Mouse (Mus musculus) forebrain, embryonic 14.5 days (tissue): ENCODE measurements around the gene Vapb. TPM values are rescaled to one million over a fixed set of nuclear protein-coding genes. Genes with fewer than 3 reads are reported as not detected.

Source experiments
- ATAC-seq: fragments of 200-750 bp; cut with Nextera tagmentation; 2 replicates; pipeline ENCODE4 v1.8.0; 2017; ENCODE audit warnings: mild to moderate bottlenecking, moderate library complexity
- DNase-seq: peaks from one replicate; pipeline ENCODE4 v3.0.0-alpha.2; 2015; ENCODE audit warnings: low spot score
- H3K27ac ChIP-seq: fragments of 300-500 bp; sonication (generic); 2 replicates; pipeline ENCODE4 v1.5.1; 2014; ENCODE audit warnings: low read depth, mild to moderate bottlenecking, control low read depth, low read length, moderate library complexity
- H3K27me3 ChIP-seq: fragments of 300-500 bp; sonication (generic); replicated peaks from 2 replicates; pipeline ENCODE4 v1.6.1; 2014; ENCODE audit warnings: low read length, control low read depth, mixed read lengths; ENCODE audit not compliant: control insufficient read depth, insufficient read depth
- H3K36me3 ChIP-seq: fragments of 300-500 bp; sonication (generic); 2 replicates; pipeline ENCODE4 v1.6.1; 2014; ENCODE audit warnings: low read length, control low read depth; ENCODE audit not compliant: control insufficient read depth, insufficient read depth
- H3K4me1 ChIP-seq: fragments of 300-500 bp; sonication (generic); 2 replicates; pipeline ENCODE4 v1.6.1; 2014; ENCODE audit warnings: antibody characterized with exemption, low read length, control low read depth; ENCODE audit not compliant: control insufficient read depth, insufficient read depth
- H3K4me2 ChIP-seq: fragments of 300-500 bp; sonication (generic); 2 replicates; pipeline ENCODE4 v1.6.1; 2014; ENCODE audit warnings: mild to moderate bottlenecking, control low read depth, low read length
- H3K4me3 ChIP-seq: fragments of 300-500 bp; sonication (generic); 2 replicates; pipeline ENCODE4 v1.5.1; 2014; ENCODE audit warnings: low read depth, low read length, control low read depth
- H3K9ac ChIP-seq: fragments of 300-500 bp; sonication (generic); 2 replicates; pipeline ENCODE4 v1.6.1; 2014; ENCODE audit warnings: mild to moderate bottlenecking, low read length, control low read depth, moderate library complexity
- H3K9me3 ChIP-seq: fragments of 300-500 bp; sonication (generic); replicated peaks from 2 replicates; pipeline ENCODE4 v1.6.1; 2016; ENCODE audit warnings: low read length, control low read depth, mixed read lengths; ENCODE audit not compliant: control insufficient read depth
- WGBS: fragments of 180-500 bp; shearing (Covaris S2); extraction: QIAGEN DNeasy Blood & Tissue Kit; methylation state at CpG from one replicate; pipeline ENCODE4 v1.1.7; 2014; 5-methylcytosine and 5-hydroxymethylcytosine counted together
- polyA plus RNA-seq: library from polyadenylated mRNA; unstranded; fragments of >200 nt; fragmentation: Nextera tagmentation; extraction: Ambion mirVana; gene quantifications from 2 replicates; pipeline ENCODE4 v1.2.1, GENCODE M21; 2014

Gene Vapb
- polyA plus RNA-seq, 1 experiment from 2014 or later = 13.9 TPM

- WGBS = 57% methylated on average over 15 of the region's 15 CpGs
- no peak for ATAC-seq
- Histone ChIP-seq H3K4me3 (no peak overlapping the region), H3K9me3 (no peaks in the 10 kb centered on the region), H3K9ac (no peak overlapping the region), H3K27ac (no peak overlapping the region), H3K4me1 (0 out of 2 replicates have a peak, but pooled peaks cover under 1% of the 10 kb centered on the region), H3K27me3 (no peaks in the 10 kb centered on the region), H3K36me3 (no peaks in the 10 kb centered on the region), H3K4me2 (no peak overlapping the region)
- no peak for DNase-seq
Observed at GRCm38 (mm10) chr2:173724940-173725807, 12.1 kb upstream of the Vapb start.

DNA sequence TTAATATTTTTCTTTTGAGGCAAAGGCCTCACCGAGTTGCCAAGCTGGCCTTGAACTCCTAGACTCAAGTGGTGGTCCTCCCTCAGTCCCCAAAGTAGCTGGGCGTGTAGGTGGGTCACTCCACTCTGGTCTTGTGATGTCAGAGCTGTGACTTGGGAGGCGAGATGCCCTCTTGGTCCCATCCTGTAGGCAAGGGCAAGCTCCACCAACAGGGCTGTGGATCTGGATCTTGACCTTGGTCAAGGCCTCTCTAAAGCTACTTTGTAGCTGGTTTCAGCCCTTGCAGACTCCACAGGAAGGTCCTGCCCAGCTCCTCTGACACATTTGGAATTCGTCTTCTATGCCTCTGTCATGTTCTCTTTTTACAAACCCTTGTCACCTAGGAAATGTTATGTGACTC lies 11.5 kb upstream of the Vapb start:
- ATAC-seq = no peak
- H3K27ac ChIP-seq = no peak overlapping the region
- peaks cover 5% of the 10 kb centered on the region; the same call in 1 of the 2 replicates for H3K4me1 ChIP-seq
- no peak overlapping the region for H3K4me2 ChIP-seq
- H3K4me3 ChIP-seq = no peak overlapping the region
- no peak overlapping the region for H3K9ac ChIP-seq
- H3K36me3 ChIP-seq = no peaks in the 10 kb centered on the region
- WGBS = 86% methylated on average over 4 of the region's 4 CpGs
- no peaks in the 10 kb centered on the region for H3K27me3 ChIP-seq
- H3K9me3 ChIP-seq = no peaks in the 10 kb centered on the region
- DNase-seq = no peak

GRCm38 (mm10) chr2:173730444-173730966 lies 6.8 kb upstream of the Vapb start:
- 3% methylated on average over 9 of the region's 9 CpGs for WGBS
- H3K36me3 ChIP-seq = no peaks in the 10 kb centered on the region
- H3K9me3 ChIP-seq = no peaks in the 10 kb centered on the region
- H3K27ac ChIP-seq = peak overlapping the region; percentile 66
- ATAC-seq (peak; percentile 89), DNase-seq (peak; percentile 76)
- no peaks in the 10 kb centered on the region for H3K27me3 ChIP-seq
- no peak overlapping the region for H3K4me3 ChIP-seq
- H3K4me2 ChIP-seq = peak overlapping the region; percentile 10; the same call in 1 of the 2 replicates
- peak overlapping the region; percentile 5; the same call in 1 of the 2 replicates for H3K9ac ChIP-seq
- peaks cover 5% of the 10 kb centered on the region; the same call in 1 of the 2 replicates for H3K4me1 ChIP-seq

GRCm38 (mm10) chr2:173734426-173734825 lies 2.9 kb upstream of the Vapb start:
- ATAC-seq = no peak
- Histone ChIP-seq H3K36me3 (no peaks in the 10 kb centered on the region), H3K4me2 (no peak overlapping the region), H3K4me3 (no peak overlapping the region), H3K9me3 (no peaks in the 10 kb centered on the region), H3K27me3 (no peaks in the 10 kb centered on the region), H3K4me1 (peaks cover 13% of the 10 kb centered on the region; the same call in 1 of the 2 replicates), H3K27ac (no peak overlapping the region), H3K9ac (no peak overlapping the region)
- DNase-seq = no peak
- 59% methylated on average over 2 of the region's 2 CpGs for WGBS

DNA sequence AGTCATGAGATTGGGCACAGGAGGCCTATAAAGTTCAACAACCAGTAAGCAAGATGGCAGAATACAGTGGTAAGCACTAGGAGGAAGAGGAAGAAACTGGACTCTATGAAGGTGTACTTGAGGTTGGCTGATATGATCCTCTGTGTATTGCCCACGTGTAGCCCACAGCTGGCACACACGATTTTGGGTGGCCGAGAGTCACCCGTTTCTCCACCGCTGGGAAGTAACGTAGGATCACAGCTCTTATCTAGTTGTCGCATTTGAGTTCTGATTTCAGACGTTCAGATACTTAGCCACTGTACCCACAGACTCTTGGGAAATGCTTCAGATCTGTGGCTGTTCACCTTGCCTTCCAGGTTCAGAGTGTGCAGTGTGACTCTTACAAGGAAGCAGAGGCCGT lies 921 bp downstream of the Vapb start:
- DNase-seq (no peak), ATAC-seq (no peak)
- Histone ChIP-seq H3K4me2 (peak overlapping the region; percentile 79), H3K9me3 (no peaks in the 10 kb centered on the region), H3K9ac (peak overlapping the region; percentile 91), H3K27me3 (no peaks in the 10 kb centered on the region), H3K27ac (no peak overlapping the region), H3K36me3 (no peaks in the 10 kb centered on the region), H3K4me1 (peaks cover 8% of the 10 kb centered on the region; the same call in 1 of the 2 replicates), H3K4me3 (peak overlapping the region; percentile 88)
- WGBS = 86% methylated on average over 9 of the region's 9 CpGs

DNA sequence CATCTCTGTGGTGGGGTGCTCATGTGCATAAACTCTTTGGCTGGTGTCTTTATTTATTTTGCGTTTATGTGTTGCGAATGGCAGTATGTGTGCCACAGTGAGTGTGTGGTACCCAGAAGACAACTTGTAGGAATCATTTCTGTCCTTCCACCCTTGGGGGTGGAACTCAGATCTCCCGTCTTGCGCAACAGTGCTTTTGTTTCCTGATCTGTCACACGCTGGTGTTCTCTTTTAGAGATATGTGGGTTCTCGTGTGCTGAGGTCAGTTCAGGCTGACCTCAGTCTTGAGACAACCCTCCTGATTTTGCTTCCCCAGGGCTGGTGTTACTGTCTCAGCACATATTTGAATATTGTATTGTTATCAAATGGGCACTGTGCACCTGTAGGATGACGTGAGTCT lies 1.8 kb downstream of the Vapb start:
- Histone ChIP-seq H3K9ac (no peak overlapping the region), H3K4me2 (no peak overlapping the region), H3K27ac (no peak overlapping the region), H3K4me1 (peaks cover 8% of the 10 kb centered on the region; the same call in 1 of the 2 replicates), H3K4me3 (no peak overlapping the region), H3K9me3 (no peaks in the 10 kb centered on the region), H3K27me3 (no peaks in the 10 kb centered on the region), H3K36me3 (no peaks in the 10 kb centered on the region)
- ATAC-seq (no peak), DNase-seq (no peak)
- 94% methylated on average over 7 of the region's 7 CpGs for WGBS

DNA sequence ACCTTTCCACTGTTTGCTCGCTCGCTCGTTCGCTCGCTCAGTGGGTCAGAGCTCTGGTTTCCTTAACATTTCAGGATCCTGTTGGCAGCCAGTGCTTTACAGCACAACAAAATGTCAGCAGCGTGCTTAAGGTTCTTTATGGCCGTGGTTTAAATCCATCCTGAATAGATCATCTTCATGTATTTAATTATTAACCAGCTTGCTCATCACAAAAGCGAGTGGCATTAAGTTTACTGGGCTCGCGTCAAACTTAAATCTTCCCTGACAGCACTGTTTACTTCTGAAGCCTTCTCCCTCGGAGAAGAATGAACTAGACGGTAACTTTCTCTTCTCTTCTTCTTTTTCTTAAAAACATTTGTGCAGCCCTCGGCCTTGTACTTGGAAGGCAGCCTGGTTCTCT lies 4.8 kb downstream of the Vapb start:
- 85% methylated on average over 13 of the region's 13 CpGs for WGBS
- ATAC-seq (no peak), DNase-seq (no peak)
- Histone ChIP-seq H3K4me2 (no peak overlapping the region), H3K4me3 (no peak overlapping the region), H3K9me3 (no peaks in the 10 kb centered on the region), H3K4me1 (peaks cover 8% of the 10 kb centered on the region; the same call in 1 of the 2 replicates), H3K36me3 (no peaks in the 10 kb centered on the region), H3K27ac (no peak overlapping the region), H3K27me3 (no peaks in the 10 kb centered on the region), H3K9ac (no peak overlapping the region)

DNA sequence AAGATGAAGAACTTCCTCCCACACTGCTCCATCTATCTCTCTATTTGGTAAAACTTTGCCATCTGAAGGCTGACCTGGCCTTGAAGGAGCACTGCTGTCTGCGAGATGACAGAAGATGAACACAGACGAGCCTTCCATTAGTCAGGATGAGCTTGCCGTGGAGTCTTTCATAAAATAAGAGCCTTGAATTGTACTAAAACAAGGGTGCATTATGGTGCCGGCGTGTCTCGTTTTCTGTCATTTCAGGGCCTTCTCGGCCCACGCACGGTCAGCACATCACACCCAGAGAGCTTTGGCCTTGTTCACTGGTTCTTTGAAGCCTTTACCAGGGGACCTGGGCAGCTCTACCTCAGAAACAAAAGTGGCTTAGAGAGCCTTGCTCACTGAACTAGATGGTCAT lies 5.4 kb downstream of the Vapb start:
- peaks cover 8% of the 10 kb centered on the region; the same call in 1 of the 2 replicates for H3K4me1 ChIP-seq
- no peak for DNase-seq
- no peaks in the 10 kb centered on the region for H3K27me3 ChIP-seq
- ATAC-seq = no peak
- no peaks in the 10 kb centered on the region for H3K9me3 ChIP-seq
- H3K4me3 ChIP-seq = no peak overlapping the region
- WGBS = 88% methylated on average over 9 of the region's 9 CpGs
- no peak overlapping the region for H3K9ac ChIP-seq
- H3K4me2 ChIP-seq = no peak overlapping the region
- H3K27ac ChIP-seq = no peak overlapping the region
- no peaks in the 10 kb centered on the region for H3K36me3 ChIP-seq
